Mouse (Mus musculus) cerebellum, adult 11-12 months (tissue): Measurements from ENCODE around the gene Dhcr7.

Experiments
- DNase-seq: peaks from one replicate; pipeline ENCODE4 v3.0.0; 2022

Dhcr7 gene

GRCm38 (mm10) chr7:143834316-143834715 lies 11.4 kb downstream of the Dhcr7 start:
- no peak for DNase-seq

GRCm38 (mm10) chr7:143834972-143835371 lies 12.0 kb downstream of the Dhcr7 start:
- DNase-seq = no peak

- DNase-seq = no peak
Measured at GRCm38 (mm10) chr7:143837705-143838358, 14.9 kb downstream of the Dhcr7 start.

GRCm38 (mm10) chr7:143840121-143840520 lies 17.2 kb downstream of the Dhcr7 start:
- DNase-seq = no peak

- DNase-seq = no peak
Measured at GRCm38 (mm10) chr7:143841301-143841700, 18.4 kb downstream of the Dhcr7 start.

GRCm38 (mm10) chr7:143848127-143848767 lies 25.3 kb downstream of the Dhcr7 start:
- no peak for DNase-seq

- no peak for DNase-seq
Measured at GRCm38 (mm10) chr7:143848768-143849482, 26.0 kb downstream of the Dhcr7 start.

- no peak for DNase-seq
Measured at GRCm38 (mm10) chr7:143866538-143866937, 43.6 kb downstream of the Dhcr7 start, which contains the start of gene Gm498. Gene Gm498, plus strand, starts transcription at chr7:143866838.

- no peak for DNase-seq
Measured at GRCm38 (mm10) chr7:143868874-143869273, 45.9 kb downstream of the Dhcr7 start.

- DNase-seq = no peak
Measured at GRCm38 (mm10) chr7:143883717-143884116, 60.8 kb downstream of the Dhcr7 start.

GRCm38 (mm10) chr7:143891146-143891545 lies 68.2 kb downstream of the Dhcr7 start:
- DNase-seq = no peak

- DNase-seq = no peak
Measured at GRCm38 (mm10) chr7:143892361-143892760, 69.4 kb downstream of the Dhcr7 start.
